Mouse (Mus musculus) midbrain, embryonic 16.5 days (tissue): ENCODE measurements around the gene Rab3a. TPM values are rescaled to one million over a fixed set of nuclear protein-coding genes. Genes with fewer than 3 reads are reported as not detected.

Source experiments
- ATAC-seq: fragments of 200-750 bp; cut with Nextera tagmentation; 2 replicates; pipeline ENCODE4 v1.8.0; 2017; ENCODE audit warnings: moderate TSS enrichment
- H3K27ac ChIP-seq: fragments of 300-500 bp; sonication (generic); 2 replicates; pipeline ENCODE4 v1.5.1; 2014; ENCODE audit warnings: mild to moderate bottlenecking, low read length, mixed read lengths
- H3K27me3 ChIP-seq: fragments of 300-500 bp; sonication (generic); 2 replicates; pipeline ENCODE4 v1.6.1; 2014; ENCODE audit warnings: low read depth, low read length, mixed read lengths; ENCODE audit not compliant: control insufficient read depth, insufficient read depth
- H3K36me3 ChIP-seq: fragments of 300-500 bp; sonication (generic); 2 replicates; pipeline ENCODE4 v1.6.1; 2014; ENCODE audit warnings: mild to moderate bottlenecking, low read length, moderate library complexity, mixed read lengths; ENCODE audit not compliant: control insufficient read depth, insufficient read depth
- H3K4me1 ChIP-seq: fragments of 300-500 bp; sonication (generic); 2 replicates; pipeline ENCODE4 v1.6.1; 2014; ENCODE audit warnings: mild to moderate bottlenecking, low read length, mixed read lengths; ENCODE audit not compliant: control insufficient read depth, insufficient read depth
- H3K4me2 ChIP-seq: fragments of 300-500 bp; sonication (generic); 2 replicates; pipeline ENCODE4 v1.6.1; 2014; ENCODE audit warnings: mild to moderate bottlenecking, low read length, mixed read lengths
- H3K4me3 ChIP-seq: fragments of 300-500 bp; sonication (generic); 2 replicates; pipeline ENCODE4 v1.5.1; 2014; ENCODE audit warnings: low read depth, mild to moderate bottlenecking, low read length, moderate library complexity, mixed read lengths
- H3K9ac ChIP-seq: fragments of 300-500 bp; sonication (generic); 2 replicates; pipeline ENCODE4 v1.6.1; 2014; ENCODE audit warnings: low read depth, low read length, mixed read lengths
- H3K9me3 ChIP-seq: fragments of 300-500 bp; sonication (generic); replicated peaks from 2 replicates; pipeline ENCODE4 v1.6.1; 2014; ENCODE audit warnings: mild to moderate bottlenecking, low read length, mixed read lengths; ENCODE audit not compliant: control insufficient read depth, poor library complexity, severe bottlenecking
- WGBS: fragments of 180-500 bp; shearing (Covaris S2); extraction: QIAGEN DNeasy Blood & Tissue Kit; methylation state at CpG from one replicate; pipeline ENCODE4 v1.1.7; 2014; 5-methylcytosine and 5-hydroxymethylcytosine counted together
- polyA plus RNA-seq: library from polyadenylated mRNA; unstranded; fragments of >200 nt; fragmentation: Nextera tagmentation; extraction: Ambion mirVana; gene quantifications from 2 replicates; pipeline ENCODE4 v1.2.1, GENCODE M21; 2015

The Rab3a gene
- polyA plus RNA-seq, 1 experiment from 2014 or later, result 573 TPM

- no peaks in the 10 kb centered on the region for H3K9me3 ChIP-seq
- peaks cover 35% of the 10 kb centered on the region for H3K36me3 ChIP-seq
Observed at GRCm38 (mm10) chr8:70768956-70769355, 14.5 kb downstream of the Rab3a start.

DNA sequence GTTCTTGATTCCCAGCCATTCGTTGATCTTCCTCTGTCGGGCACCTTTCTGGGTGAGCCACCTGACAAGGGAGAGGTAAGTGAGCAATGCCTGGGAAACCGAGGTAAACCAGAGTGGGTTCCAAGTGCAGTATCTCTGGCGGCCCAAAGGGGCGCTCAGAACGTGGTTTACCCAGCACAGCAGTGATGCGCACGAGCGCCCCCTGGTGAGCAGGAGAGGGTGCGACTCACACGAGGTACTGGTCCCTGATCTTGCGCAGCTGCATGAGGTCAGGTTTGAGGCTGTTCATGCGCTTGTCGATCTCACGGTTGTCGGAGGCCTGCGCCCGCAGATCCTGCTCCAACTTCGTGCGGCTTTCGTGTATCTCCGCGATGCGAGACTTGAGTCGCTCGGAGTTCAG, 14.9 kb downstream of the Rab3a start:
- Histone ChIP-seq H3K4me3 (no peak overlapping the region), H3K4me1 (peaks cover 26% of the 10 kb centered on the region), H3K4me2 (no peak overlapping the region), H3K9me3 (no peaks in the 10 kb centered on the region), H3K9ac (no peak overlapping the region), H3K27ac (no peak overlapping the region), H3K36me3 (peaks cover 35% of the 10 kb centered on the region), H3K27me3 (peaks cover 4% of the 10 kb centered on the region)
- peak; percentile 73 for ATAC-seq
- 5% methylated on average over 26 of the region's 26 CpGs for WGBS

More at GRCm38 (mm10) chr8:70768956-70769355, 14.5 kb downstream of the Rab3a start:
- 89% methylated on average over 16 of the region's 16 CpGs for WGBS
- Histone ChIP-seq H3K9ac (no peak overlapping the region), H3K27me3 (peaks cover 4% of the 10 kb centered on the region), H3K27ac (no peak overlapping the region), H3K4me1 (peaks cover 22% of the 10 kb centered on the region), H3K4me2 (no peak overlapping the region), H3K4me3 (no peak overlapping the region)
- ATAC-seq, result peak; percentile 10; the same call in 1 of the 2 replicates

DNA sequence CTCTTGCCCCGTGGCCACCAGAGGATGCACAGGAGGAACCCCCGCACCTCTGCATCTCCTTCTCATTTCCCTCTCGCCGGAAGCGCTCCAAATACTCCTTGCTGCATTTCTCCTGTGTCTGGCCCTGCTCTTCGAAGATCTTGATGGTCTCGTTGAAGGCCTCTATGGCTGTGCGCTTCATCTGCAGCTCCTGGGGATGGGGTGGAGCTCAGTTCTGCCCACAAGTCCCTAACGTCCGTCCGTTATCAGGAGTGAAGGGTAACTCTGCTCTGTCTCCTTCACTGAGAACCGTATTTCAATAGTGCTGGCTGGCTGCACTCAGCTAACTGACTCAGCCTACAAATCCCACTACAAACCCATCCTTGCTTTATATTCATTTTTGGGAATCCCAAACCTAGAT, 15.4 kb downstream of the Rab3a start:
- H3K36me3 ChIP-seq, result peaks cover 35% of the 10 kb centered on the region
- H3K4me1 ChIP-seq, result peaks cover 31% of the 10 kb centered on the region
- no peak for ATAC-seq
- no peak overlapping the region for H3K4me2 ChIP-seq
- no peak overlapping the region for H3K4me3 ChIP-seq
- H3K9ac ChIP-seq, result peak overlapping the region; percentile 25; the same call in 1 of the 2 replicates
- H3K9me3 ChIP-seq, result no peaks in the 10 kb centered on the region
- WGBS, result 72% methylated on average over 12 of the region's 12 CpGs
- H3K27ac ChIP-seq, result no peak overlapping the region
- peaks cover 4% of the 10 kb centered on the region for H3K27me3 ChIP-seq

DNA sequence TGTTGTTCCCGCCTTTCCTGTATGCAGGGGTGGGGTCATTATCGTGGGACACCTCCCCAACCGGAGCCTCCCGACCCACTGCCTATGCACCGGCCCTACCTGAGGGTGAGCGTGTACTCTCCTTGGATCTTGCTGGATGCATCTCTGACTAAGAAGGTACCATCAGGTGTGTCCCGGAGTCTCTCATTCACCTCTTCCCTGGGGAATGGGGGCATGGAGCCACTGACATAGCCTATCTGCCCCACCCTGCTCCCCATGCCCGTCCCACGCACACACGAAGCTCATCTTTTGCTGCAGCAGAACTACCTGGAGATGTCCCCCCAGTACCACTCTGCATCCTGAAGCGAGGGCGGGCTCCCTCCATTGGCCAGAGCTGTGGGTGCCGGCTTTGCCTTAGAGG, 16.3 kb downstream of the Rab3a start:
- Histone ChIP-seq H3K9ac (no peak overlapping the region), H3K4me2 (no peak overlapping the region), H3K4me3 (no peak overlapping the region), H3K9me3 (no peaks in the 10 kb centered on the region), H3K27me3 (peaks cover 4% of the 10 kb centered on the region), H3K36me3 (peaks cover 35% of the 10 kb centered on the region), H3K4me1 (peaks cover 39% of the 10 kb centered on the region), H3K27ac (no peak overlapping the region)
- ATAC-seq, result no peak
- WGBS, result 96% methylated on average over 13 of the region's 13 CpGs

GRCm38 (mm10) chr8:70771217-70771616, 16.7 kb downstream of the Rab3a start:
- Histone ChIP-seq H3K36me3 (peaks cover 35% of the 10 kb centered on the region), H3K4me3 (no peak overlapping the region), H3K27ac (no peak overlapping the region), H3K9me3 (no peaks in the 10 kb centered on the region), H3K27me3 (peaks cover 4% of the 10 kb centered on the region), H3K9ac (no peak overlapping the region), H3K4me1 (peaks cover 36% of the 10 kb centered on the region), H3K4me2 (no peak overlapping the region)
- WGBS, result 92% methylated on average over 7 of the region's 7 CpGs
- ATAC-seq, result no peak

- no peak overlapping the region for H3K4me3 ChIP-seq
- H3K9ac ChIP-seq, result no peak overlapping the region
- H3K4me1 ChIP-seq, result peaks cover 30% of the 10 kb centered on the region
- ATAC-seq, result no peak
- 93% methylated on average over 13 of the region's 13 CpGs for WGBS
- H3K27ac ChIP-seq, result no peak overlapping the region
- no peaks in the 10 kb centered on the region for H3K9me3 ChIP-seq
- peaks cover 4% of the 10 kb centered on the region for H3K27me3 ChIP-seq
- no peak overlapping the region for H3K4me2 ChIP-seq
- peaks cover 35% of the 10 kb centered on the region for H3K36me3 ChIP-seq
Observed at GRCm38 (mm10) chr8:70772075-70772474, 17.6 kb downstream of the Rab3a start.

DNA sequence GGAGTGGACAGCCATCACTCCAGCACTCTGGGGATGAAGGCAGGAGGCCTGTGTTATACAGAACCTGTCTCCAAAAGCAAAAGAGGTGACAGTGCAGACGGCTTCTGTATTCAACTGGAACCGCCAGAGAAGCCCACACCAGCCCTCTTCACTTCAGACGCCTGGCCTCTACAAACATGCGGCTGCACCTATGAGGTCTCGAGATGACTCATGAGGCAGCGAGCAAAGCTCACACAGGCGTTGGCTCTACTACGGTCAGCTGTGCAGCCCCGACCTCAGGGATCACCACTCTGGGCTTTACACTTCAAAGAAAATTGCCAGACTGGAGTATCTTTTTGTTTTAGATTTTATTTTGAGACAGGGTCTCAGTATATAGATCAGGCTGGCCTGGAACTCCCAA, 18.4 kb downstream of the Rab3a start:
- H3K4me1 ChIP-seq, result peaks cover 35% of the 10 kb centered on the region
- no peak for ATAC-seq
- H3K9ac ChIP-seq, result no peak overlapping the region; the same call in 1 of the 2 replicates
- 90% methylated on average over 9 of the region's 9 CpGs for WGBS
- H3K9me3 ChIP-seq, result no peaks in the 10 kb centered on the region
- peaks cover 31% of the 10 kb centered on the region for H3K36me3 ChIP-seq
- H3K27me3 ChIP-seq, result peaks cover under 1% of the 10 kb centered on the region; the same call in 1 of the 2 replicates
- H3K4me3 ChIP-seq, result no peak overlapping the region
- H3K4me2 ChIP-seq, result no peak overlapping the region
- H3K27ac ChIP-seq, result no peak overlapping the region; the same call in 1 of the 2 replicates

DNA sequence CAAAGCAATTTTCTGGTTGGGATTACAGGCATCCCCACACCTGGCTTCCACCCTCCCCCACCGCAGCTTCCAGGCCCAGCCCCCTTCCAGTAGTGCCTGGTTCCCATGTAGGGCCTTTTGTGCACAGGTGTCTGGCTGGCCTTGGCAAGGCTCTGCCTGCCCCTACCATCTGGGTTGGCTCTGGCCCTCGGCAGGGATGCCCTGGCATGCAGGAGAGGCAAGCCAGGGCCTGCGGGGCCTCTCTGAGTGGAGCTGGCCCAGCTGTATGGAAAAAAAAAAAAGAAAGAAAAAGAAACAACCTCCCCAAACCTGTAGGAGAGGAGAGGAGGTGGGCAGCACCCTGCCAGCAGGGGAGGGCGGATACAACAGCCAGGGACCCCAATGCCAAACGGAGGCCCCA, 18.9 kb downstream of the Rab3a start:
- H3K27ac ChIP-seq, result peak overlapping the region; percentile 58; the same call in 1 of the 2 replicates
- WGBS, result 76% methylated on average over 5 of the region's 5 CpGs

GRCm38 (mm10) chr8:70773833-70774232, 19.4 kb downstream of the Rab3a start:
- Histone ChIP-seq H3K4me3 (no peak overlapping the region), H3K27ac (peak overlapping the region; percentile 58; the same call in 1 of the 2 replicates), H3K9ac (peak overlapping the region; percentile 47; the same call in 1 of the 2 replicates), H3K4me2 (peak overlapping the region; percentile 22; the same call in 1 of the 2 replicates), H3K27me3 (no peaks in the 10 kb centered on the region), H3K36me3 (peaks cover 28% of the 10 kb centered on the region), H3K9me3 (no peaks in the 10 kb centered on the region), H3K4me1 (peaks cover 37% of the 10 kb centered on the region)
- 63% methylated on average over 9 of the region's 9 CpGs for WGBS
- ATAC-seq, result no peak

More for the DNA sequence above, 18.9 kb downstream of the Rab3a start:
- H3K4me2 ChIP-seq, result peak overlapping the region; percentile 22; the same call in 1 of the 2 replicates
- no peak overlapping the region for H3K4me3 ChIP-seq
- ATAC-seq, result no peak
- H3K4me1 ChIP-seq, result peaks cover 37% of the 10 kb centered on the region
- peak overlapping the region; percentile 47 for H3K9ac ChIP-seq
- H3K9me3 ChIP-seq, result no peaks in the 10 kb centered on the region
- no peaks in the 10 kb centered on the region for H3K27me3 ChIP-seq
- H3K36me3 ChIP-seq, result peaks cover 30% of the 10 kb centered on the region
